Mouse (Mus musculus): Measurements from ENCODE around the gene Top2a.
"Not testable (repeated sequence)": the region's sequence is repeated elsewhere in the genome, so short reads cannot be mapped to it uniquely, and the experiment has no call there.

Gene Top2a

GRCm38 (mm10) chr11:99041051-99041729 lies 17.2 kb upstream of the Top2a start, which contains the start of gene Igfbp4:
Gene Igfbp4 (plus strand): TSS chr11:99041244.
- no peak for DNase-seq (ENCODE audit: low read depth, low spot score)

GRCm38 (mm10) chr11:99040346-99040974 lies 16.5 kb upstream of the Top2a start:
- DNase-seq (ENCODE audit: low read depth, low spot score): no peak

GRCm38 (mm10) chr11:99039782-99040181 lies 15.8 kb upstream of the Top2a start:
- DNase-seq (ENCODE audit: low read depth, low spot score): no peak

- no peak for DNase-seq (ENCODE audit: low read depth, low spot score)
These were observed 12.3 kb upstream of the Top2a start for GRCm38 (mm10) chr11:99036254-99036653.

GRCm38 (mm10) chr11:99035350-99035749 lies 11.4 kb upstream of the Top2a start:
- no peak for DNase-seq (ENCODE audit: low read depth, low spot score)

GRCm38 (mm10) chr11:99026899-99027440 lies 3.0 kb upstream of the Top2a start:
- no peak for DNase-seq (ENCODE audit: low read depth, low spot score)

GRCm38 (mm10) chr11:99025878-99026277 lies 1.9 kb upstream of the Top2a start:
- DNase-seq (ENCODE audit: low read depth, low spot score): no peak

GRCm38 (mm10) chr11:99024468-99025134 lies 612 bp upstream of the Top2a start:
- DNase-seq (ENCODE audit: low read depth, low spot score): no peak

- no peak for DNase-seq (ENCODE audit: low read depth, low spot score)
These were observed 895 bp downstream of the Top2a start for GRCm38 (mm10) chr11:99023094-99023493.

- no peak for DNase-seq (ENCODE audit: low read depth, low spot score)
These were observed 1.5 kb downstream of the Top2a start for GRCm38 (mm10) chr11:99022384-99022933.

- no peak for DNase-seq (ENCODE audit: low read depth, low spot score)
These were observed 4.1 kb downstream of the Top2a start for GRCm38 (mm10) chr11:99019844-99020243.

GRCm38 (mm10) chr11:99013856-99014255 lies 10.1 kb downstream of the Top2a start:
- DNase-seq (ENCODE audit: low read depth, low spot score): no peak

GRCm38 (mm10) chr11:99010706-99011105 lies 13.3 kb downstream of the Top2a start:
- DNase-seq (ENCODE audit: low read depth, low spot score): no peak

GRCm38 (mm10) chr11:99010124-99010523 lies 13.9 kb downstream of the Top2a start:
- no peak for DNase-seq (ENCODE audit: low read depth, low spot score)

GRCm38 (mm10) chr11:99006788-99007187 lies 17.2 kb downstream of the Top2a start:
- DNase-seq (ENCODE audit: low read depth, low spot score): no peak

GRCm38 (mm10) chr11:98999243-98999642 lies 24.7 kb downstream of the Top2a start:
- no peak for DNase-seq (ENCODE audit: low read depth, low spot score)

- DNase-seq (ENCODE audit: low read depth, low spot score): no peak
These were observed 25.2 kb downstream of the Top2a start for GRCm38 (mm10) chr11:98998776-98999175.

- no peak for DNase-seq (ENCODE audit: low read depth, low spot score)
These were observed 26.3 kb downstream of the Top2a start for GRCm38 (mm10) chr11:98997659-98998058.

- no peak for DNase-seq (ENCODE audit: low read depth, low spot score)
These were observed 28.0 kb downstream of the Top2a start for GRCm38 (mm10) chr11:98995987-98996386.

- DNase-seq (ENCODE audit: low read depth, low spot score): no peak
These were observed 33.1 kb downstream of the Top2a start for GRCm38 (mm10) chr11:98990866-98991265.

GRCm38 (mm10) chr11:98988260-98988659 lies 35.7 kb downstream of the Top2a start:
- DNase-seq (ENCODE audit: low read depth, low spot score): not testable (repeated sequence)

- no peak for DNase-seq (ENCODE audit: low read depth, low spot score)
These were observed 38.4 kb downstream of the Top2a start for GRCm38 (mm10) chr11:98985542-98985941.

Data from c-Kit-negative CD71-positive TER-119-positive erythroid progenitor cells, embryonic 14.5 days (primary cell).